Mouse (Mus musculus) midbrain, postnatal 0 days (tissue): ENCODE data around the gene Gm20388. TPM values are rescaled to one million over a fixed set of nuclear protein-coding genes. Genes with fewer than 3 reads are reported as not detected.

Experiments used
- ATAC-seq: fragments of 200-750 bp; cut with Nextera tagmentation; 2 replicates; pipeline ENCODE4 v1.8.0; 2017; ENCODE audit warnings: moderate number of reproducible peaks, mild to moderate bottlenecking, moderate TSS enrichment, moderate library complexity; ENCODE audit not compliant: low FRiP score
- DNase-seq: peaks from one replicate; pipeline ENCODE4 v3.0.0-alpha.2; 2015; ENCODE audit warnings: low spot score
- H3K27ac ChIP-seq: fragments of 300-500 bp; sonication (generic); 2 replicates; pipeline ENCODE4 v1.5.1; 2014; ENCODE audit warnings: low read depth, mild to moderate bottlenecking, low read length, mixed read lengths
- H3K27me3 ChIP-seq: fragments of 300-500 bp; sonication (generic); 2 replicates; pipeline ENCODE4 v1.6.1; 2014; ENCODE audit warnings: low read length, control low read depth, mixed read lengths; ENCODE audit not compliant: insufficient read depth
- H3K36me3 ChIP-seq: fragments of 300-500 bp; sonication (generic); 2 replicates; pipeline ENCODE4 v1.6.1; 2014; ENCODE audit warnings: low read length, control low read depth, mixed read lengths; ENCODE audit not compliant: insufficient read depth
- H3K4me1 ChIP-seq: fragments of 300-500 bp; sonication (generic); 2 replicates; pipeline ENCODE4 v1.6.1; 2014; ENCODE audit warnings: mild to moderate bottlenecking, control low read depth, antibody characterized with exemption, low read length, mixed read lengths; ENCODE audit not compliant: insufficient read depth
- H3K4me2 ChIP-seq: fragments of 300-500 bp; sonication (generic); 2 replicates; pipeline ENCODE4 v1.6.1; 2014; ENCODE audit warnings: low read depth, mild to moderate bottlenecking, low read length, mixed read lengths; ENCODE audit not compliant: poor library complexity, severe bottlenecking
- H3K4me3 ChIP-seq: fragments of 300-500 bp; sonication (generic); 2 replicates; pipeline ENCODE4 v1.5.1; 2014; ENCODE audit warnings: low read depth, mild to moderate bottlenecking, low read length, moderate library complexity
- H3K9ac ChIP-seq: fragments of 300-500 bp; sonication (generic); replicated peaks from 2 replicates; pipeline ENCODE4 v1.6.1; 2014; ENCODE audit warnings: mild to moderate bottlenecking, low read length, moderate library complexity, mixed read lengths; ENCODE audit not compliant: poor library complexity, severe bottlenecking
- H3K9me3 ChIP-seq: fragments of 300-500 bp; sonication (generic); 2 replicates; pipeline ENCODE4 v1.6.1; 2016; ENCODE audit warnings: low read length, control low read depth
- CTCF ChIP-seq: IDR thresholded peaks from 2 replicates; pipeline ENCODE4 v1.5.1; 2016; ENCODE audit warnings: antibody characterized with exemption, mild to moderate bottlenecking
- WGBS: fragments of 180-500 bp; shearing (Covaris S2); extraction: QIAGEN DNeasy Blood & Tissue Kit; methylation state at CpG from one replicate; pipeline ENCODE4 v1.1.7; 2014; 5-methylcytosine and 5-hydroxymethylcytosine counted together
- polyA plus RNA-seq: library from polyadenylated mRNA; unstranded; fragments of >200 nt; fragmentation: Nextera tagmentation; extraction: Ambion mirVana; gene quantifications from 2 replicates; pipeline ENCODE4 v1.2.1, GENCODE M21; 2015
- total RNA-seq: library from RNA; depleted of rRNA; stranded (reverse); fragments of >200 nt; gene quantifications from 2 replicates; pipeline ENCODE4 v1.2.3, GENCODE M21; 2014

The Gm20388 gene
- total and polyA plus RNA-seq, 2 experiments from 2014 or later = 74.2 TPM; not detected in 1

GRCm38 (mm10) chr8:119888012-119888411, 22.6 kb upstream of the Gm20388 start:
- ATAC-seq (no peak), DNase-seq (peak; percentile 42)
- no peak overlapping the region for H3K27ac ChIP-seq
- no peak overlapping the region for H3K4me3 ChIP-seq
- no peak overlapping the region for H3K9ac ChIP-seq
- no peak for TF ChIP-seq CTCF
- H3K4me1 ChIP-seq = no peaks in the 10 kb centered on the region
- no peaks in the 10 kb centered on the region for H3K9me3 ChIP-seq
- WGBS = 42% methylated on average over 4 of the region's 4 CpGs
- H3K27me3 ChIP-seq = no peaks in the 10 kb centered on the region
- H3K36me3 ChIP-seq = no peaks in the 10 kb centered on the region
- H3K4me2 ChIP-seq = no peak overlapping the region

- no peaks in the 10 kb centered on the region for H3K36me3 ChIP-seq
- H3K9ac ChIP-seq = no peak overlapping the region
- H3K27me3 ChIP-seq = peaks cover 19% of the 10 kb centered on the region
- ATAC-seq (no peak), DNase-seq (no peak)
- 78% methylated on average over 4 of the region's 4 CpGs for WGBS
- no peak for TF ChIP-seq CTCF
- no peaks in the 10 kb centered on the region for H3K9me3 ChIP-seq
- no peak overlapping the region for H3K4me3 ChIP-seq
- no peaks in the 10 kb centered on the region for H3K4me1 ChIP-seq
- no peak overlapping the region for H3K27ac ChIP-seq
- H3K4me2 ChIP-seq = no peak overlapping the region
These were observed 13.6 kb upstream of the Gm20388 start for GRCm38 (mm10) chr8:119897069-119897468.

DNA sequence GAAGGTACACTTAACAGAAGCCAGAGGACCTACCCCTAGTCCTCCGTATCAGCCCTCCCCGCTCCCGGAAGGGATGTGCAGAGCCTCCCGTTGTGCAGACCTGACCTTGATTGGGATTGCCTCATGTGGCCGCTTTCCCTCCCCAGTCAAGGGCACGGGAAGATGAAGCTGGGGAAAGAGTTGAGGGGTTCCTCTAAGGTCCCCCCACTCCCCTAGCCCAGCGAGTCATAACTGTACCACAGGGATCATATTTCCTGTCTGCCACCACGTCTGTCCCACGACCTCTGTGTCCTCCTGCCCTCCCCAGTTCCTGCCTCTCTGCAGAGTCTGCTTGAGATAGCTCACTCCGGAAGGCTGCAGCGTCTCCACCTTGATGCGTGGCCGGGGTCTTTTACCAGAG, 12.7 kb upstream of the Gm20388 start:
- 30% methylated on average over 13 of the region's 13 CpGs for WGBS
- no peak for TF ChIP-seq CTCF
- peaks cover 19% of the 10 kb centered on the region for H3K27me3 ChIP-seq

DNA sequence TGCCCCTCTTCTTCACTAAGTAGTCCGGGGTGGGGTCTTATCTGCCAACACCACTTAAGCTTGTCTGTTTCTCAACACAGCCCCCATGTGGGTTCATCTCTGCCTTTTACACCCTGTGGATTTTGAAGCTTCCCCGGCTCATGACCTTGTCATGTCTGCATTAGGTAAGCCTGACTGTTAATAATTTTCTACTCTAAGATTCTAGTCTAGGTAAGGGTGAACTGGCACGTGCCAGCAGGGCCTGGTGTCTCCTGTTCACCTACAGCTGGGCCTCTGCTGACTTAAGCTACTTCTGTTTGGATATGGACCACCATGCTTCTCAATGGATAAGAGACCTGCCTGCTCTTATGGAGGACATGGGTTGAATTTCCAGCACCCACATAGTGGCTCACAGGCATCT, 9.3 kb upstream of the Gm20388 start:
- WGBS = 76% methylated on average over 3 of the region's 3 CpGs
- H3K27ac ChIP-seq = no peak overlapping the region
- no peak for DNase-seq

More for the DNA sequence above, 12.7 kb upstream of the Gm20388 start:
- no peak overlapping the region for H3K4me3 ChIP-seq
- DNase-seq = no peak
- H3K4me2 ChIP-seq = no peak overlapping the region
- no peaks in the 10 kb centered on the region for H3K9me3 ChIP-seq
- no peak overlapping the region for H3K9ac ChIP-seq
- no peak for ATAC-seq
- no peaks in the 10 kb centered on the region for H3K36me3 ChIP-seq
- no peak overlapping the region for H3K27ac ChIP-seq
- H3K4me1 ChIP-seq = no peaks in the 10 kb centered on the region

GRCm38 (mm10) chr8:119901952-119902351, 8.7 kb upstream of the Gm20388 start:
- Histone ChIP-seq H3K27ac (no peak overlapping the region), H3K4me2 (no peak overlapping the region), H3K4me3 (no peak overlapping the region), H3K9me3 (no peaks in the 10 kb centered on the region), H3K36me3 (no peaks in the 10 kb centered on the region), H3K4me1 (no peaks in the 10 kb centered on the region), H3K9ac (no peak overlapping the region), H3K27me3 (peaks cover 18% of the 10 kb centered on the region)
- no peak for ATAC-seq
- no peak for TF ChIP-seq CTCF
- DNase-seq = no peak
- 82% methylated on average over 8 of the region's 8 CpGs for WGBS

More for the DNA sequence above, 9.3 kb upstream of the Gm20388 start:
- H3K27me3 ChIP-seq = peaks cover 19% of the 10 kb centered on the region
- no peaks in the 10 kb centered on the region for H3K4me1 ChIP-seq
- H3K9ac ChIP-seq = no peak overlapping the region
- no peaks in the 10 kb centered on the region for H3K36me3 ChIP-seq
- no peak for ATAC-seq
- H3K4me2 ChIP-seq = no peak overlapping the region
- no peaks in the 10 kb centered on the region for H3K9me3 ChIP-seq
- TF ChIP-seq CTCF = no peak
- no peak overlapping the region for H3K4me3 ChIP-seq

GRCm38 (mm10) chr8:119904323-119904911, 6.2 kb upstream of the Gm20388 start:
- DNase-seq (no peak), ATAC-seq (no peak)
- no peak for TF ChIP-seq CTCF
- no peak overlapping the region for H3K4me2 ChIP-seq
- 57% methylated on average over 12 of the region's 12 CpGs for WGBS
- H3K27ac ChIP-seq = no peak overlapping the region
- H3K4me1 ChIP-seq = no peaks in the 10 kb centered on the region
- H3K27me3 ChIP-seq = no peaks in the 10 kb centered on the region
- H3K36me3 ChIP-seq = no peaks in the 10 kb centered on the region
- no peak overlapping the region for H3K9ac ChIP-seq
- no peak overlapping the region for H3K4me3 ChIP-seq
- no peaks in the 10 kb centered on the region for H3K9me3 ChIP-seq
